In genomic region chr8:126767341-126767740, GRCm38 (mm10) we compare ENCODE assay signal across 16 mouse cellular contexts.
DNase-seq lines count a peak whose midpoint lies in the region; ATAC-seq and TF ChIP-seq lines count a peak whose summit lies in the region.
"Had no signal": no experiment of that assay in that cellular context is flagged by ENCODE, and none has a peak within 500 bp of the region (broad histone marks: within the 10 kb centered on the region; RNA-seq: fewer than 3 reads in every experiment).

No protein-coding gene starts in this region.

- 25% methylated on average over 3 of the region's 3 CpGs for WGBS in small intestine, adult 2 months
- 100% methylated on average over 3 of the region's 3 CpGs for WGBS in midbrain, embryonic 13.5 days

- DNase-seq in heart, adult 11 months, result peak; percentile 85
- no peak for DNase-seq in heart, adult 8-10 months (ENCODE audit: low spot score)
- DNase-seq in MN1 (ENCODE audit: low spot score), result peak; percentile 65
- DNase-seq in adrenal gland, postnatal 14 days, result peak; percentile 85
- DNase-seq in cerebellum, postnatal 14 days, result no peak
- no peak for DNase-seq in thymus, postnatal 14 days
- DNase-seq: cerebellum, adult 9-11 months; kidney, postnatal 25 days; liver; lung, adult 2 months had no signal

- no peak for TF ChIP-seq CTCF in small intestine, adult 2 months (IDR thresholded peaks at IDR 0.05; ENCODE audit: extremely low read depth, insufficient read length, insufficient replicate concordance, low read depth, low read length)

- no peaks in the 10 kb centered on the region for H3K9me3 ChIP-seq in midbrain, embryonic 13.5 days
- H3K9me3 ChIP-seq: G1E; heart, embryonic 15.5 days had no signal

- no peak for TF ChIP-seq POLR2A in small intestine, adult 2 months (IDR thresholded peaks at IDR 0.05; ENCODE audit: low read depth, low read length)

- H3K27ac ChIP-seq in small intestine, adult 2 months (ENCODE audit: insufficient read depth, low read depth, low read length), result peak overlapping the region; percentile 90
- H3K27ac ChIP-seq in midbrain, embryonic 13.5 days, result no peak overlapping the region
- H3K27ac ChIP-seq: heart, embryonic 15.5 days had no signal

- H3K4me3 ChIP-seq in small intestine, adult 2 months (ENCODE audit: low read depth, low read length), result no peak overlapping the region
- no peak overlapping the region for H3K4me3 ChIP-seq in midbrain, embryonic 13.5 days (replicated peaks)
- H3K4me3 ChIP-seq: heart, embryonic 15.5 days; megakaryocyte, embryonic 14.5 days had no signal

- H3K36me3 ChIP-seq in small intestine, adult 2 months (ENCODE audit: control insufficient read depth, insufficient read depth, low read length), result no peaks in the 10 kb centered on the region
- H3K36me3 ChIP-seq in midbrain, embryonic 13.5 days, result no peaks in the 10 kb centered on the region
- H3K36me3 ChIP-seq: G1E; heart, embryonic 15.5 days had no signal

- H3K4me1 ChIP-seq in small intestine, adult 2 months (ENCODE audit: control insufficient read depth, insufficient read depth, insufficient read length, low read length), result peaks cover 56% of the 10 kb centered on the region
- H3K4me1 ChIP-seq in midbrain, embryonic 13.5 days (replicated peaks), result no peaks in the 10 kb centered on the region

- no peak overlapping the region for H3K9ac ChIP-seq in midbrain, embryonic 13.5 days (replicated peaks)
- H3K9ac ChIP-seq: heart, embryonic 15.5 days had no signal

- ATAC-seq in midbrain, embryonic 13.5 days, result no peak
- ATAC-seq: forebrain, embryonic 14.5 days had no signal

- H3K4me2 ChIP-seq in midbrain, embryonic 13.5 days (replicated peaks), result no peak overlapping the region
- H3K4me2 ChIP-seq: heart, embryonic 15.5 days had no signal

- H3K27me3 ChIP-seq in small intestine, adult 2 months (ENCODE audit: control insufficient read depth, insufficient read depth, low read length), result no peaks in the 10 kb centered on the region
- H3K27me3 ChIP-seq in midbrain, embryonic 13.5 days, result no peaks in the 10 kb centered on the region
- H3K27me3 ChIP-seq: heart, embryonic 15.5 days; megakaryocyte, embryonic 14.5 days had no signal

Comparison
In these comparisons a context has a peak if more than half of its experiments do, and no peak if none do; other contexts are left out.
1. DNase-seq: peak in heart, adult 11 months (single experiment), MN1 (single experiment) and adrenal gland, postnatal 14 days (single experiment); none in heart, adult 8-10 months (single experiment), cerebellum, postnatal 14 days (0 of 2) and thymus, postnatal 14 days (single experiment).